Mouse (Mus musculus): ENCODE data around the gene Obscn. TPM values are rescaled to one million over a fixed set of nuclear protein-coding genes. Genes with fewer than 3 reads are reported as not detected.

Gene Obscn
- 0.04 TPM for polyA plus RNA-seq (2017; shearing (Covaris generic))

DNA sequence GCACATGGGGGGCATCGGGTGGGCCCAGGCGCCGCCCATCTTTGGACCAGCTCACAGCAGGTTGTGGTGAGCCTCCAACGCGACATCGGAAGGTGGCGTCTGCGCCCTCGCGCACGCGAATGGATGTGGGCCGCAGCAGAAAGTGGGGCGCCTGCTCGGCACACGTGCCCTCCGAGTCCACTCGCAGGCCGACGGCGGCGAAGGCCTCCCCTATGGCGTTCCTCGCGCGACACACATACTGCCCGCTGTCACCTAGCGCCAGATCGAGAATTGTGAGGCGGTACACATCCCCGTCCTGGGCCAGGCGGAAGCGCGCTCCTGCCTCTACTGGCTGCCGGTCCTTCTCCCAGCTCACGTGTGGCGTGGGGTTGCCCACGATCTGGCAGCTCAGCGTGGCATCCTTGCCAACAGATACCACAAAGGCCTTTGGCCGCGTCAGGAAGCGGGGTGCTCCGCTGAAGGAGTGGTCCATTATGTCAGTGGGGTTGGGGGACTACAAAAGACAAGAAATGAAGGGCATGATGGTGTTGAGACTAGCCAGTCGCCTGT is at the start of gene Obscn:
Gene Obscn (minus strand): TSS at position 499 of the 549 bp plus-strand sequence.

DNA sequence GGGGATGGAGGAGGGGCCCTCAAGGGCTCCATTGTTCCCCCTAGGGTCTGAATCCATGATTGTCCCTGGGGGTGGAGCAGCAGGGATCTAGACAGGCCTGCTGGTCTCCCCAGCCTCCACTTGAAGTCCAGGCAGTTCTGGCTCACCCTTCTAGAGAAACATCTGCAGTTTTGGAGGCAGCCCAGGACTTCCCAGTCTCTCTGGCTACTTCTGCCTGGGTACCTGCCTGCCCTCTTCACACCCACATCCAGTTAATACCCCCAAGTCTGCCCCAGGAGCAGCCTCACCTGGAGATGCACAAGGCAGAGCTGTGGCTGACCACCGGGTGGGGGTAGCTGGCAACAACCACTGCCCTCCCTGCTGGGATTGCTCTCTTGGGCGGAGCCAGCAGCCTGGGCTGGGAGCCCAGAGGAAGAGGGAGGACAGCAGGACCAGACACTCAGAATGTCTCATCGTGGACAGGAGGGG is 46.7 kb upstream of the Obscn start, which contains the start of gene Gjc2:
Gene Gjc2 (minus strand): TSS at position 350 of the 468 bp plus-strand sequence.

DNA sequence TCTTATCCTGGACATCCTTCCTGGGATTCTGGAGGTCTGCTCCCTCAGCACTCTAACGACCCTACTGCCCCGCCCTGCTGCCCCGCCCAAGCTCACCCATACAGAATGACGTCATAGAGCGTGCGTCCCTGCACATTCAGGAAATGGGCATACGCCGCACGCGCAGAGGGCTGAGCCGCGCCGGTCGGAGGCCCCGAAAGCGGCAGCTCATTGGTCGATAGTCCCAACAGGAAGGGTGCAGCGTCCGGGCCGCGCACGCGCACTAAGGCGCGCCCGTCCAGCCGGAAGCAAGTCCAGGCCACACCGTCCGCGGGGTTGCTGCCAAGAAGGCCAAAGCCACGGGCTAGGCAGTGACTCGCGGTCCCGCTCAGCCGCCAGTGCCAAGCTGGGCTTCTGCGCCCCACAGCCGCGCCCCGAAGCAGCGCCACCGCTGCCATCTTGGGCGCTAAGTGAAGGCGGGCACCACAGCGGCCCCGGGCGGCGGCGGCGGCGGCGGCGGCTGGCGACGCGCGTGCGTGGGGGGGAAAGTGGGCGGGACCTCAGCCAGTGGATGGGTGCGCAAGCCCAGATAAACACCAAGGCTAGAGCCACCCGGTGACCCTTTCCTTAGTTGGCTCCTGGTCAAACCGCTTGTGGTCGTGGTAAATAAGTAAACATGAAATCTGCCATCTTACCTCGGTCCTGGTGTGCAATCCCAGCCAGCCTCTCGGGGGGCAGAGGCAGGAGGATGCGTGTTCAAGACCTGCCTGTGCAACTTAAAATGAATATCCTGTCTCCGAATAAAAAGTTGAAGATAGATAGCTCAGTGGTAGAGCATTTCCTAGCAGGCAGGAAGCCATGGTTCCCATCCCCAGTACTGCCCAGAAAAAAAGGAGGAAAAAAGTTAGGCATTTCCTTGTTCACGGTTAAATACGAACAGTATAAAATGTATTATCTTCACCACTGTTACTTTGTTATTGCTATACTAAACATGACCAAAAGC is 27.3 kb upstream of the Obscn start, which contains the start of gene Iba57:
Gene Iba57 (minus strand): TSS at position 485 of the 982 bp plus-strand sequence.

DNA sequence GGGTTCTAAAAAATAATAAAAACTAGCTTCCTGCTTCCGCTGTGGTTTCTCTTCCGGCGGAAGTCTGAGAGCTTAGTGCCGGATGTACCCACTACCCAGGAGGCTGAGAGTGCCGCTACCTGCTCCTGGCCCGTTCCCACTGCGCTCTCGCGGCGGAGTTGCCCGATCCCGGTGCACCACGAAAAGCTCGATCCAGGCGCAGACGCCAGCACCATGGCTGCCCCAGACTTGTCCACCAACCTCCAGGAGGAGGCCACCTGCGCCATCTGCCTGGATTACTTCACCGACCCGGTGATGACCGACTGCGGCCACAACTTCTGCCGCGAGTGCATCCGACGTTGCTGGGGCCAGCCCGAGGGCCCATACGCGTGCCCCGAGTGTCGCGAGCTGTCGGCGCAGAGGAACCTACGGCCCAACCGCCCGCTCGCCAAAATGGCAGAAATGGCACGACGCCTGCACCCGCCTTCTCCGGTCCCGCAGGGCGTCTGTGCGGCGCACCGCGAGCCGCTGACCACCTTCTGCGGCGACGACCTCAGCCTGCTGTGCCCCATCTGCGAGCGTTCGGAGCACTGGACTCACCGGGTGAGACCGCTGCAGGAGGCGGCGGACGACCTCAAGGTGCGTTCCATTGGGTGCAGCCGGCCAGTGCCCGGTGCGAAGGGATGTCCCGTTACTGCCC is 158.0 kb downstream of the Obscn start, which contains the start of gene Trim11:
Gene Trim11 (plus strand): TSS at position 67 of the 679 bp plus-strand sequence.

DNA sequence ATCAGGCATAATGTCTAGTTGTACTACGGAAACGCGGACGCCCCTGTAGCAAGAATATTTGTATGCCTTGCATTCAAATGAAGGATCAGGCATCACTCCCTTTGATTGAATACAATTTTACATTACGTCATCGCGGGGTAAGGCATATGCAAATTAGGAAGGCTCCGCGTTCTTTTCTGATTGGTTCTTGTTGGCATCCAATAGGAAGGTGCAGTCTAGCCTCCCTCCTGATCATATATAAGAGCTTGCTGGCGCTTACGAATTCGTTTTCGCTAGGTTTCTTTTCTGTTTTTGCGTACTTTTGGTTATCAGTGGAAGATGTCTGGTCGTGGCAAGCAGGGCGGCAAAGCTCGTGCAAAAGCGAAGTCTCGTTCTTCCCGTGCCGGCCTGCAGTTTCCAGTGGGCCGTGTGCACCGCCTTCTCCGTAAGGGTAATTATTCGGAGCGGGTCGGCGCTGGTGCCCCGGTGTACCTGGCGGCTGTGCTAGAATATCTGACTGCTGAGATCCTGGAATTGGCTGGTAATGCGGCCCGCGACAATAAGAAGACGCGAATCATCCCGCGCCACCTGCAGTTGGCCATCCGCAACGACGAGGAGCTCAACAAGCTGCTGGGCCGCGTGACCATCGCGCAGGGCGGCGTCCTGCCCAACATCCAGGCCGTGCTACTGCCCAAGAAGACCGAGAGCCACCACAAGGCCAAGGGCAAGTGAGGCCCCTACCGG is 181.6 kb downstream of the Obscn start, which contains the start of the genes Hist3h2a and Trim17:
Gene Hist3h2a (plus strand): TSS at position 266 of the 723 bp plus-strand sequence.
Gene Trim17 (plus strand): TSS at position 266 of the 723 bp plus-strand sequence.

DNA sequence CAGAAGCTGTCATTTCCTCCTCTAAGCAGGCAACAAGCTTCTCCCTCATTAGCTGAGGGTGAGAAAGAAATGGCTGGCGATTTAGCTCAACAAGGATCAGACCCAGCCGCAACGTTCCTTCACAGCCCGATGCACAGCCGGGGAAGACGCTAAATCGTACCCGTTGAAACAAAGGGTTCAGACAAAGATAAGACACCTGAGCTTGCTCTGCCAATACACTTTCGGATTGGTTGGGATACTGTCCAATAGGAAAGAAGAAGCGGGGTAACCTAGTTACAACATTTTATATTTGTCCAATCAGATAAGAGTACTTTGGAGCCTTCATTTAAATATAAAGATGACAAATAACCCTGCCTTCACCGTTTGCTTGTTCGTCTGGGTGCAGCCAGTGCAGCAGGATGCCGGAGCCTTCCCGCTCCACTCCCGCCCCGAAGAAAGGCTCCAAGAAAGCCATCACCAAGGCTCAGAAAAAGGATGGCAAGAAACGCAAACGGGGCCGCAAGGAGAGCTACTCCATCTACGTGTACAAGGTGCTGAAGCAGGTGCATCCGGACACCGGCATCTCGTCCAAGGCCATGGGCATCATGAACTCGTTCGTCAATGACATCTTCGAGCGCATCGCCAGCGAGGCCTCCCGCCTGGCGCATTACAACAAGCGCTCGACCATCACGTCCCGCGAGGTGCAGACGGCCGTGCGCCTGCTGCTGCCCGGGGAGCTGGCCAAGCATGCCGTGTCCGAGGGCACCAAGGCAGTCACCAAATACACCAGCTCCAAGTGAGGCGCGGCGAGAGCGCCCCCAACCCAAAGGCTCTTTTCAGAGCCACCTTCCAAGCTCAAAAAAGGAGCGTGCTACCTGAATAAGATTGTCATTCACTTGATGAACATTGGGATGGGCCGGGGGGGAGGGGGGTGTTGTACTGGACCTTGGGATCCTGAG is 187.4 kb downstream of the Obscn start, which contains the start of gene Hist3h2ba:
Gene Hist3h2ba (plus strand): TSS at position 379 of the 938 bp plus-strand sequence.

Other genes with a start within 250 kb of the Obscn start
- 11.0 TPM for gene Zfp39, start 232.2 kb downstream of the Obscn start, polyA plus RNA-seq (2017; shearing (Covaris generic))
- not detected for gene Btnl10, start 218.5 kb downstream of the Obscn start, polyA plus RNA-seq (2017; shearing (Covaris generic))
- 302 TPM for gene Rnf187, start 197.5 kb downstream of the Obscn start, polyA plus RNA-seq (2017; shearing (Covaris generic))
- gene Hist3h2ba, start 187.5 kb downstream of the Obscn start, polyA plus RNA-seq (2017; shearing (Covaris generic)): 22.4 TPM
- 20.4 TPM for gene Hist3h2a, start 181.7 kb downstream of the Obscn start, polyA plus RNA-seq (2017; shearing (Covaris generic))
- 0.34 TPM for gene Trim17, start 181.7 kb downstream of the Obscn start, polyA plus RNA-seq (2017; shearing (Covaris generic))
- 55.0 TPM for gene Trim11, start 158.3 kb downstream of the Obscn start, polyA plus RNA-seq (2017; shearing (Covaris generic))
- 7.8 TPM for gene Iba57, start 27.3 kb upstream of the Obscn start, polyA plus RNA-seq (2017; shearing (Covaris generic))
- not detected for gene Gjc2, start 46.8 kb upstream of the Obscn start, polyA plus RNA-seq (2017; shearing (Covaris generic))
- gene Guk1, start 55.8 kb upstream of the Obscn start, polyA plus RNA-seq (2017; shearing (Covaris generic)): 88.0 TPM
- 44.2 TPM for gene Mrpl55, start 66.1 kb upstream of the Obscn start, polyA plus RNA-seq (2017; shearing (Covaris generic))
- 40.1 TPM for gene 2310033P09Rik, start 71.9 kb upstream of the Obscn start, polyA plus RNA-seq (2017; shearing (Covaris generic))
- gene Arf1, start 91.9 kb upstream of the Obscn start, polyA plus RNA-seq (2017; shearing (Covaris generic)): 474 TPM
- gene Wnt3a, start 154.3 kb upstream of the Obscn start, polyA plus RNA-seq (2017; shearing (Covaris generic)): not detected
- not detected for gene Wnt9a, start 170.5 kb upstream of the Obscn start, polyA plus RNA-seq (2017; shearing (Covaris generic))
- gene Prss38, start 239.3 kb upstream of the Obscn start, polyA plus RNA-seq (2017; shearing (Covaris generic)): not detected

All from CD4-positive, CD25-positive, alpha-beta regulatory T cell (primary cell).